Comparison of ENCODE assay signal across 12 mouse cellular contexts in genomic region chr6:32208951-32209350, GRCm38 (mm10).
"Had no signal": no experiment of that assay in that cellular context is flagged by ENCODE, and none has a peak within 500 bp of the region (broad histone marks: within the 10 kb centered on the region; RNA-seq: fewer than 3 reads in every experiment).

No protein-coding gene starts in this region.

- DNase-seq: left cerebral cortex, postnatal 4 days; liver; liver, embryonic 13.5 days; liver, postnatal 0 days; lung, adult 18-20 months; lung, adult 2 months; lung, embryonic 14.5 days; lung, postnatal 10 days; lung, postnatal 14 days; lung, postnatal 36 days; lung, postnatal 4 days; midbrain, embryonic 14.5 days had no signal
